Mouse (Mus musculus): ENCODE data around the gene Tmod3.

GRCm38 (mm10) chr9:75498571-75498970, 60.9 kb downstream of the Tmod3 start:
- TF ChIP-seq CTCF (IDR thresholded peaks at IDR 0.05; ENCODE audit: low read depth), result no peak
- TF ChIP-seq EP300 (IDR thresholded peaks at IDR 0.05; ENCODE audit: low read depth), result no peak

Data from heart, postnatal 0 days (tissue).